Mouse (Mus musculus) c-Kit-positive CD71-negative TER-119-negative erythroid progenitor cells, embryonic 14.5 days (primary cell): ENCODE measurements around the gene Ssbp4.
"Not testable (repeated sequence)": the region's sequence is repeated elsewhere in the genome, so short reads cannot be mapped to it uniquely, and the experiment has no call there.

Experiments
- DNase-seq: peaks from one replicate; pipeline ENCODE4 v3.0.0-alpha.2; 2013; ENCODE audit warnings: low read depth

The Ssbp4 gene

DNA sequence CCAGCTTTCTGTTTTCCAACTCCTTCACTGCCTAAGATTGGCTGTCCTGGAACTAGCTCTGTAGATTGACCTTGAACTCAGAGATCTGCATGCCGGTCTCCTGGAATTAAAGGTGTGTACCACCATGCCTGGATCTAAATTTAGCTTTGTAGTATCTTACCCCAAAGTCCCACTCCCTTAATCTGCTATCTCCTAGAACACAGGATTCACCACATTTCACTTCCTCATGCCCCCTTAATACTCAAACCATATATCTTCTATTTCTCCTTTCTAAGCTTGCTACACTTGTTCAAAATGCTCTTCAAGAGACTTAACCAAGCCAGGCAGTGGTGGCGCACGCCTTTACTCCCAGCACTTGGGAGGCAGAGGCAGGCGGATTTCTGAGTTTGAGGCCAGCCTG lies 20.7 kb downstream of the Ssbp4 start:
- DNase-seq = not testable (repeated sequence)

GRCm38 (mm10) chr8:70585258-70585652 lies 23.4 kb downstream of the Ssbp4 start:
- DNase-seq = no peak

- no peak for DNase-seq
Measured at GRCm38 (mm10) chr8:70584606-70585257, 23.9 kb downstream of the Ssbp4 start.

DNA sequence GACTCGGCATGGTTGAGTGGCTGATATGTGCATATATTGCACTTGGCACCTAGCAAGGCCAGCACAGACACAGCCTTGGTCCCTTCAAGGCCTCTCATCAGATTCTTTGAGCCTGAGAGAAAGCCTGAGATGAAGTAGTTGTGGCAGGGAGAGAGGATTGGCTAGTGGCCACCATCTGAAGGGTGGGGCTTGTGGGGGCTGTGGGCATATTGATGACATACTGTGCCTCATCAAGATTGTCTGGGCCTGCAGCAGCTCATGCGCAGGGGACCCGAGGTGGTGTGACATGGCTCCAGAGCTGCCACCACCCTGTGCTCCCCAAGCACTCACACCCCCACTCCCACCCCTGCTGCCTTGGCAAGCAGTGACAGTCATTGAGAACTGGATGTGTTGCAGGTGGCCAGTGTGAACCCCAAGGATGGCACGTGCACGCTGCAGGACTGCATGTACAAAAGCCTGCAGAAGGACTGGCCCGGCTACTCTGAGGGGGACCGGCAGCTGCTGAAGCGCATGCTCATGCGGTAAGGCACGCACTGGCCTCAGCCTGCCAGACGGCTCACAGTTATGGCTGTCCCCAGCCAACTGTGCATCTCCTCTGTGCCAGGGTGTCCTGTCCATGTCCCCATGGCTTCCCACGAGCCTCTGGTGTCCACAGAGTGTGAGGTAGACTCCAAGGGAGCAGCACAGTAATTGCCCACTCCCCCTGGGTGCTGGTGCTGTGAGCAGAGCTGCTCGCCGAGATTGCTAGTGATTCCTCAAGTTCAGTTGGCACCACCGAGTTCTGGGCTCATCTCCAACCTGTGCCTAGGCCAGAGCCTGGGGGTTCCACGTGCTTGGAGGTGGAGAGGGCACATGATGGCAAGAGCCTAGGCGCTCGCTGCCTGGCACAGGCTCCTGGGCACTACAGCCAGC lies 24.9 kb downstream of the Ssbp4 start:
- DNase-seq = no peak

- no peak for DNase-seq
Measured at GRCm38 (mm10) chr8:70577207-70577606, 31.5 kb downstream of the Ssbp4 start.

GRCm38 (mm10) chr8:70574915-70575314 lies 33.8 kb downstream of the Ssbp4 start:
- no peak for DNase-seq

DNA sequence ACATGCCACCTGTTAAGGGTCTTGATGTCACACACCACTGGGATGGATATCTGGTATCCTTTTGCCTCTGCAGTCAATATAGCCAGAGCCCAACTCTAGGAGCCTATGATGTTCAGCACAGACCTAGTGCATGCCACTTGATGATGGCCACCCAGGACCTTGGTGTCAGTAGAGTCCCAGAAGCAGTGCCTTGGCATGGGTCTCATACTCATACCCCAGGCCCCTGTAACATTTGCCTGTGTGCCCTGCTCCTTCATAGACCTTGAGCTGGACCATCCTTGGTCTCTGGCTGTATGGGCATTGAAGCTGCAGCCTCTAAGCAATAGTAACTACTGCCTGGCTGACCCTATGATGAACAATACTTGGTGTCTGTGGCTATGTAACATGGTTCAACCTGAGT lies 34.4 kb downstream of the Ssbp4 start:
- no peak for DNase-seq

GRCm38 (mm10) chr8:70570990-70571389 lies 37.7 kb downstream of the Ssbp4 start:
- DNase-seq = no peak

- DNase-seq = no peak
Measured at GRCm38 (mm10) chr8:70570360-70570759, 38.3 kb downstream of the Ssbp4 start.

DNA sequence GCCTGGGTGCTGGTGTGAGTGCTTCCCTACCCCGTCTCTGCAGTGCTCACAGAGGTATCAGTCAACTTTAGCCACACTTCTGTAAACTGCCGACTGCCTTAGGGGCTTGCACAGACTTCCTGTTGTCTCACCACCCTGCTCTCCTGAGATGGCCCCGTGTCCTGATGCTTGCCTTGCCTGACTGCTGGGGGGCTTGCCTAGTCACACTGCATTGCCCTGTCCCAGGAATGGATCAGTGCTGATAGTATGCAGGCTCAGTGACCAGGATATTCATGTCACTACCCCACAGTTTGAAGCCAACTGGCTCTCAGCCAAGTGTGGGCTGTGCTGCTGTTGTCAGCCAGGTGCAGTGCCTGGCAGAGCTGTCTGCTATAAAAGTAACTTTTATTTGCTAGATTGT lies 43.1 kb downstream of the Ssbp4 start:
- no peak for DNase-seq

DNA sequence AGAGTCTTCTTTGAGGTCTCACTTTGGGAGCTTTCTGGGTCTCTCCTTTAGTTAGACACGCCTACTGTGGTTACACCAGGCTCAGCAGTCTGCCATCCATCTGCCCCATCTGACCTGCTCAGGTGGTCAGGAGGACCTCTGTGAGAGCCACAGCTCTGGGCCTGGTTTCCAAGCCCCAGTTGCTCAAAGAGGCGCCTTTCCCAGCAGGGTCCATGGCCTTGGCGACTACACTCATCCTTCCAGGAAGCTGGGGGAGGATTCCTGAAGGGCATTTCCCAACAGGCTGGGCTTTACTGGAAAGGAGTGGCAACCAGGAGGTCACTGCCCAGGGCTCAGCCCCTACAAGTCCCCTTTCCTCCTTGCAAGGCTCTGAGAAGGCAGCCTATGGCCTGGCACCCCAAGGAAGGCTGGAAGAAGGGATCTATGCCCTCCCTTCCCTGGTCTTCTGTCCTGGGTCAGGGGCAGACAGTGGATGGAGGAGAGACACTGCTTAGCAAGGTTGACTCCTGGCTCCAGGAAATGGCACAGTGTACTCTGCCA lies 43.9 kb downstream of the Ssbp4 start:
- DNase-seq = no peak

DNA sequence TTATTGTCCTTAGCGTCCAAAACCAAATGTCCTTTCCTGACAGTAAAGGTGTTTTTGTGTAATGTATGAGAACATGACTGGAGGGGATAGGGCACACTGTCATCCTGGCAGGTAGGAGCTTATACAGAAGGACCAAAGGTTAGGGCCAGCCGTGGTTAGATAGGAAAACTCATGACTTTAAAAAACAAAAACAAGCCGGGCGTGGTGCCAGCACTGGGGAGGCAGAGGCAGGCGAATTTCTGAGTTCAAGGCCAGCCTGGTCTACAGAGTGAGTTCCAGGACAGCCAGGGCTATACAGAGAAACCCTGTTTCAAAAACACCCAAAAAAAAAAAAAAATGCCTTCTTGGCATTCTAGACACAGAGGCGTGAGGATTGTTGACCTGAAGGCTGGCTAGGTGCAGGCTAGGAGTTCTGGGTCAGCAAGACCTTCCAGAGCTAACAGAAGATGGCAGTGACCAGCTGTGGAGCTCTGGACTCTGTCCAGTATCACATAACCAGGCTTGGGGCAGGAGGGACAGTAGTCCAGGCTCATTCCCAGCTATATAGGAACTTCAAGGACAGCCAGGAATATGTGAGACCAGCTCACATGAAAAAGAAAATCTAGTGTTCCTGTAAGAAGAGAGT lies 44.8 kb downstream of the Ssbp4 start:
- DNase-seq = no peak

- DNase-seq = no peak
Measured at GRCm38 (mm10) chr8:70562802-70563201, 45.9 kb downstream of the Ssbp4 start.

- DNase-seq = no peak
Measured at GRCm38 (mm10) chr8:70561809-70562535, 46.7 kb downstream of the Ssbp4 start.

DNA sequence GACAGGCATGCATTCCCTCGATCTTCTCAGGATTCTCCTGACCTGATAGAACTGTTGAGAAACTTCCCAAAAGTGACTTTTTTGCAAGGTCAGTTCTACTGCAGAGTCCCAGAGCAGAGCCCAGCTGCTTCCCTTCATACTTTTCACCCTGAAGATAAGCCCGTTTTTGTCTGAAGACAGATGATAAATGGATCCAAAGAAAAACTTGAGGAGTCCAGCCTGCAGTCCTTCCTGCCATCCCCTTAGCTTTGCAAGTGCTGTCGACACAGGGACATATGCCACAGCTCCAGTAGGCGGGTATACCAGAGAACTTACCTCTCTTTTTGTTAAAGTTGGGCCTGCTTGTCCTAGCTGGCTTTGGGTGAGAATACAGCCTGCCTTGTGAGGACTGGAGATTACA lies 47.3 kb downstream of the Ssbp4 start:
- DNase-seq = no peak

DNA sequence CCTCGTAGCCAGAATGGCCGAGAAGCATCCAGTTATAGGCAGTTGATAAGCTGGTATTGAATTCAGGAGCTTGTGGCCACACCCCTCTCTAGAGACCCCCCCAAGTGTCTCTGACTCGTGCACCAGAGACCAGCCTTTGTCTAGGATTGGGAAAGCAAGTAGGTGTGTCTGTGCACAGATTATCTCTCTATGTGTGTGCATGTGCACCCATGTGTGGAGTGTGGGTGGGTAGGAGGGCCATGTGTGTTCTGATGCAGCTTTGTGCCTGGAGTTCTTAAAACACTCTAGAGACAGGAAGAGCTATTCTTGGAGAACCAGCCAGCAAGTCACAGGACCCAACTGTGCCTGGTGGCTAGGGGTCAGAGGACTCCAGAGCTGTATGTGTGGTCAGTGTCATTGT lies 48.1 kb downstream of the Ssbp4 start:
- no peak for DNase-seq

- DNase-seq = no peak
Measured at GRCm38 (mm10) chr8:70560096-70560495, 48.6 kb downstream of the Ssbp4 start.

DNA sequence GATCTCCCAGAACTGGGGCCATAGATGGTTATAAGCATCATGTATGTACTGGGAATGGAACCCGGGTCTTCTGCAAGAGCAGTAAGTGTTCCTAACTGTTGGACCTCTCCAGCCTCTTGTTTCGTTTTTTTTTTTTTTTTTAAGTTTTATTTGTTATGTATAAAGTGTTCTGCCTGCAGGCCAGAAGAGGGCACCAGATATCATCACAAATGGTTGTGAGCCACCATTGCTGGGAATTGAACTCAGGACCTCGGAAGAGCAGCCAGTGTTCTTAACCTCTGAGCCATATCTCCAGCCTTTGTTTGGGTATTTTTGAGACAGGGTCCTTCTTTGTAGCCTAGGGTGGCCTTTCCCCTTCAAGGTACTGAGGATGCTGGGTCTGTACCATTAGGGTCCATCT lies 49.7 kb downstream of the Ssbp4 start:
- no peak for DNase-seq

- no peak for DNase-seq
Measured at GRCm38 (mm10) chr8:70558334-70558733, 50.3 kb downstream of the Ssbp4 start.

DNA sequence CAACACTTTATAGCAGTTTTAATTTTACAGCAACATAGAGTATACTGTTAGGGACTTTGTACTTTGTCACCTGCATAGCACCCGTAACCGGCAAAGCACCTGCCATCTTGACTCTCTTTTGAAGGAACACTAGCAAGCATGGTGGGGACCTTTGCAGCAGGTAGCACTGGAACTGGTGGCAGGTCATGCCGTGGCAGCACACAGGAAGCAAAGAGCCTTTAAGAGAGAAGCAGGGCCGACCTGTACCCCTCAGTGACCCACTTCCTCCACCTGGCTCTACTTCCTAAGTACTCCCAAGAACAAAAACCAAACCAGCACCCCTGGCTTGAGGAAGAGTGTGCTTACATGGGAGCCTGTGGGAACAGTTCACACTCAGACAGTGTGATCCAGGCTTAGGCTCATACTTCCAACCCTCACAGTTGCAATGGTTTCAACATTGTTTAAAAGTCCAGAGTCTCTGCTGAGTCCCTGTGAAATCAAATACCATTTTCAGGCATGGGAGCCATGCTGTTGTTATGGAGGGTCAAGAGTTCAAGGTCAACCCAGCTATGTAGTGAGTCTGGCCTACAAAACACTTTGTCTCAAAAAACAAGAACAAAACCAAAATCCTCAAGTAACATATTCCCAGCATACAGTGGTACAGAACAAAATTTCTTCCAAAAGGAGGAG lies 53.5 kb downstream of the Ssbp4 start:
- DNase-seq = no peak

GRCm38 (mm10) chr8:70553740-70554139 lies 54.9 kb downstream of the Ssbp4 start:
- DNase-seq = no peak

DNA sequence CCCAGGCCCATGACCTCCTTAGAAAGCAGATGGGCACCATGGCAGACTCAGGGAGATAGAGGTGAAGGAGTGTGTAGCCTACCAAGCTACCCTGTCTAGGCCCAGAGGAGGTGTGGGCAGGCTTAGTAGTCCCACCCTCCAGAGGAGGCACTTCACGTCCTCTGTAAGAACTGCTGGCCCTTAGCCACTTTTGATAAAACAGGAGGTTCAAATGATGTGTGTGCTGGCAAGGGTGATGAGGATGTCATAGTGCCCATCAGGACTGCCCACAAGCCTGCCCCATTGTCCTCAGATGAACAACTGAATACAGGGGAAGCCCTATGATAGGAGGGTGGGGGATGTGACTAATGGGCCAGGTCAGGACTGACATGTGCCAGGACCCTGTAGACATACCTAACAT lies 55.8 kb downstream of the Ssbp4 start:
- DNase-seq = no peak
